Mouse (Mus musculus): ENCODE results near the gene Got1.

DNA sequence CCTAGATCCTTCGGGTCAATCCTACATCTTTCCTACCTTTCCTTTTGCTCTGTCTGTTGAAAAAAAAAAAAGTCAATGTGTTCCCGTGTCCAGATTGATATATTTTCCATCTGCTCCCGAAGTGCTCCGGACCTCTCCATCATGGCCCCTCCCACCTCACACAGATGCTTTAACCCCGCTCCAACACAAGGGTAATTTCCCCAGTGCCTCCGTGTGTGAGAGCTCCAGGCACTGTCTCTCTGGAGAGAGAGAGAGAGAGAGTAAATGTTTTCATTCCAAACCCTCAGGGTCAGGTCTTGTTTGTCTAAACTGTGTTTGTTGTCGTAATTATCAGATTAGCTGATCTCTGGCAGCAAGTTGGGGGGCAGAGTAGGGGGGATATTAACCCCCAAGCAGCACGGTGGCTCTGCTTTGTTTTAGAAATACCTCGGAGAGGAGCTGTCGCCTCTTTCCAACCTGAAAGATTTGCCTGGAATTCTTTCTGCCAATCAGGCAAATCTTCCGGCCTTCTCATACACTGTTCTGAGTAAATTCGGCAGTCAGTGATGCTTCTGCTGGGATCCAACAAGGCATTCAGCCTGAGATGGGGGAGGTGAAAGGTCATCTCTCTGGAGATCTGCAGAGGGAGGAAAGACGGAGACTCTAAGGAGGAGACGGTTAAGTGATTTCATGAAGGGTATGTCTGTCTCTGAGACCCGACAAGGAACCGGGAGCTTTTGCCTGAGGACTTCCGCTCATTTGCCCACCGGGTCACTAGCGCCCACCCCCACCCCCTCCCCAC lies 22.1 kb upstream of the Got1 start:
- TF ChIP-seq CTCF (IDR thresholded peaks at IDR 0.05; ENCODE audit: low read depth, low read length) (no peak), EP300 (IDR thresholded peaks at IDR 0.05; ENCODE audit: insufficient read depth, low read depth, low read length) (no peak)
